Mouse (Mus musculus) G1E-ER4 (cell line): ENCODE measurements around the gene Chek1. TPM values are rescaled to one million over a fixed set of nuclear protein-coding genes. Genes with fewer than 3 reads are reported as not detected.

Experiments
- GATA1 ChIP-seq: IDR thresholded peaks from one replicate; pipeline ENCODE4 v1.8.0; 2012; ENCODE audit warnings: low read length, inconsistent platforms
- polyA plus RNA-seq: library from polyadenylated mRNA; stranded (reverse); fragments of >175 nt; gene quantifications from 2 replicates; pipeline ENCODE4 v1.2.3, GENCODE M21; 2012

Gene Chek1
- polyA plus RNA-seq = 0.97 and 1.3 TPM in 2 replicates

GRCm38 (mm10) chr9:36727034-36727755 lies at the start of gene Chek1:
TSS of gene Chek1 (minus strand) at chr9:36727065.
- TF ChIP-seq GATA1 = no peak

GRCm38 (mm10) chr9:36769048-36769413 lies 42.2 kb upstream of the Chek1 start:
- TF ChIP-seq GATA1 = no peak

- TF ChIP-seq GATA1 = no peak
These were observed 41.5 kb upstream of the Chek1 start for GRCm38 (mm10) chr9:36768156-36769047.

GRCm38 (mm10) chr9:36767203-36768143 lies 40.6 kb upstream of the Chek1 start, which contains the start of gene Stt3a:
TSS of gene Stt3a (minus strand) at chr9:36767679.
- no peak for TF ChIP-seq GATA1

- TF ChIP-seq GATA1 = no peak
These were observed 37.5 kb upstream of the Chek1 start for GRCm38 (mm10) chr9:36764378-36764777.

- TF ChIP-seq GATA1 = no peak
These were observed 483 bp downstream of the Chek1 start for GRCm38 (mm10) chr9:36726131-36727033.

GRCm38 (mm10) chr9:36716624-36717023 lies 10.2 kb downstream of the Chek1 start:
- TF ChIP-seq GATA1 = no peak

- TF ChIP-seq GATA1 = no peak
These were observed 19.6 kb downstream of the Chek1 start for GRCm38 (mm10) chr9:36707304-36707703.

- TF ChIP-seq GATA1 = no peak
These were observed 20.9 kb downstream of the Chek1 start for GRCm38 (mm10) chr9:36705923-36706322.

- no peak for TF ChIP-seq GATA1
These were observed 32.6 kb downstream of the Chek1 start for GRCm38 (mm10) chr9:36694276-36694675.

GRCm38 (mm10) chr9:36692920-36693319 lies 33.9 kb downstream of the Chek1 start, which contains the start of gene Acrv1:
TSS of gene Acrv1 (plus strand) at chr9:36693220.
- TF ChIP-seq GATA1 = no peak

- TF ChIP-seq GATA1 = no peak
These were observed 39.5 kb downstream of the Chek1 start for GRCm38 (mm10) chr9:36687329-36687728.

- TF ChIP-seq GATA1 = no peak
These were observed 45.4 kb downstream of the Chek1 start for GRCm38 (mm10) chr9:36681424-36681823.

Other genes with a start within 250 kb of the Chek1 start
- gene Gm5615, start 185.1 kb downstream of the Chek1 start, polyA plus RNA-seq = not detected in 2 replicates
- not detected in 2 replicates for gene Gm17689, start 144.4 kb downstream of the Chek1 start, polyA plus RNA-seq
- gene A630095E13Rik, start 83.7 kb downstream of the Chek1 start, polyA plus RNA-seq = not detected in 2 replicates
- not detected in 2 replicates for gene Acrv1, start 33.8 kb downstream of the Chek1 start, polyA plus RNA-seq
- 2.9 and 3.6 TPM in 2 replicates for gene Stt3a, start 40.6 kb upstream of the Chek1 start, polyA plus RNA-seq
- 37.3 and 56.4 TPM in 2 replicates for gene Ei24, start 70.3 kb upstream of the Chek1 start, polyA plus RNA-seq
- gene Fez1, start 94.8 kb upstream of the Chek1 start, polyA plus RNA-seq = not detected in 2 replicates